Mouse (Mus musculus) brown adipose tissue, adult 24 weeks (tissue): ENCODE results near the gene Dock8. TPM values are rescaled to one million over a fixed set of nuclear protein-coding genes. Genes with fewer than 3 reads are reported as not detected.

Experiments
- H3K27ac ChIP-seq: fragments of 200-500 bp; replicated peaks from 2 replicates; pipeline ENCODE4 v1.5.1; 2012; ENCODE audit warnings: low read depth, mild to moderate bottlenecking, low read length
- H3K4me1 ChIP-seq: fragments of 200-500 bp; 2 replicates; pipeline ENCODE4 v1.6.1; 2012; ENCODE audit warnings: low read length, mixed read lengths; ENCODE audit not compliant: control insufficient read depth, insufficient read depth, insufficient read length
- H3K4me3 ChIP-seq: fragments of 200-500 bp; 2 replicates; pipeline ENCODE4 v1.5.1; 2012; ENCODE audit warnings: low read depth, mild to moderate bottlenecking, low read length, moderate library complexity; ENCODE audit not compliant: insufficient read depth
- polyA plus RNA-seq: library from polyadenylated mRNA; stranded (reverse); fragments of >200 nt; gene quantifications from 2 replicates; pipeline ENCODE4 v1.2.4, GENCODE M21; 2012; ENCODE audit not compliant: missing spikeins, insufficient read depth, insufficient read length

The Dock8 gene
- polyA plus RNA-seq, 1 experiment, result 42.3 TPM

- no peaks in the 10 kb centered on the region for H3K4me1 ChIP-seq
- no peak overlapping the region for H3K27ac ChIP-seq
These were observed 63.5 kb downstream of the Dock8 start for GRCm38 (mm10) chr19:25062857-25063240.

DNA sequence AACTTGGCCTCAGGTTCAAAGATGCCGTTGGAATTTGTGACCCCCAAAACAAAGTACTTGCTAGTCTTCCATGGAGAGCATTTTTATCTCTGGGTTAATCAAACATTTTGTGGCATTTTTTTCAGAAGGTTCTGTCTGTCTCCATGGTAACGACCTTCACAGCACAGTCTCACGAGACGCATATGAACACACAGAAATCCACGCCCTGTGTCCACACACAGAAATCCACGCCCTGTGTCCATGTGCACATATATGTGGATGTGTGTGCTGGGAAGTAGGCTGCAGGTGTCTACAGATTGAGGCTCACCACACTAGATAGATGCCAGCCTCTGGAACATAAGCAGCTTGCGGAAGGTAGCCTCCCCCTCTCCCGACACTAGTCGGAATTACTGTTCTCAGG lies 66.9 kb downstream of the Dock8 start:
- Histone ChIP-seq H3K4me3 (no peak overlapping the region), H3K27ac (no peak overlapping the region)

More at GRCm38 (mm10) chr19:25062857-25063240, 63.5 kb downstream of the Dock8 start:
- no peak overlapping the region for H3K4me3 ChIP-seq

GRCm38 (mm10) chr19:25068518-25068917 lies 69.2 kb downstream of the Dock8 start:
- Histone ChIP-seq H3K4me1 (no peaks in the 10 kb centered on the region), H3K4me3 (no peak overlapping the region), H3K27ac (no peak overlapping the region)

More for the DNA sequence above, 66.9 kb downstream of the Dock8 start:
- H3K4me1 ChIP-seq, result no peaks in the 10 kb centered on the region

DNA sequence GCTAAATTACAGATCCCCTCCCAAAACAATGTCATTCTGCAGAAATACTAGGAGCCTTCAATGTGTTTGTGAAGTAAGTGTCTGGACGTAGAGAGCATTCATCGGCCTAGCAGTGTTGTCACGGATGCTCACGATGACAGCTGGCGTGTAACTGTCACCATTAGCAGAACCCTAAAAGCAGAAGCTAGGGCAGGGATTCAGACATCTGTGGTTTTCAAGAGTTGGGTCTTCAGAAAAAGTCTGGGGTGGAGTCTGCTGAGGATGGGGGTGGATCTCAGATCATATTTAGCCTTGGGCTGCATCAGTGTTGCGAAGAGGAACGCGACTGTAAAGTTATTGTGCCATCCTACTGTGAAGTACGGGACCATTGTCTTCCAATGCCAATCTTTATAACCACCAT lies 73.2 kb downstream of the Dock8 start:
- Histone ChIP-seq H3K4me3 (no peak overlapping the region), H3K4me1 (no peaks in the 10 kb centered on the region), H3K27ac (no peak overlapping the region)

GRCm38 (mm10) chr19:25074741-25075140 lies 75.4 kb downstream of the Dock8 start:
- no peaks in the 10 kb centered on the region for H3K4me1 ChIP-seq
- no peak overlapping the region for H3K27ac ChIP-seq
- no peak overlapping the region for H3K4me3 ChIP-seq

GRCm38 (mm10) chr19:25077636-25078035 lies 78.3 kb downstream of the Dock8 start:
- H3K4me1 ChIP-seq, result no peaks in the 10 kb centered on the region
- no peak overlapping the region for H3K4me3 ChIP-seq
- H3K27ac ChIP-seq, result no peak overlapping the region

DNA sequence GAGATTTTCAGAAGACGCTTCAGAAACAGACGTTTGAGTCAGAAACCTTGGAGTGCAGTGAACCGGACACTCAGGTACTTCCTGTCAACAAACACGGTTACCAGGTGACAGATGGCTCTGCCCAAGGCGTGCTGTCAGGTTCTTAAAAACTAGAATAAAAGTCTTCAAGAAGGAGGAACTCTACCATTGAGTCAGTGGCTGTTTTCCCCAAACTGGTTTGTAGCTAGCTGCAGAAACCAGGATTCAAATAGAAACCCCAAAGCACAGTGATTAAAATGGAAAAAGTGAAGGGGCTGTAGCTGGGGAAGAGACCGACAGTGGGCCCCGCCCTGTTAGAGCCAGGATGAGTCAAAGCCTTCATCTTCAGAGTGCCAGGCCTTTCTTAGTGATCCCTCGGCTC lies 78.8 kb downstream of the Dock8 start:
- Histone ChIP-seq H3K27ac (no peak overlapping the region), H3K4me1 (no peaks in the 10 kb centered on the region)

DNA sequence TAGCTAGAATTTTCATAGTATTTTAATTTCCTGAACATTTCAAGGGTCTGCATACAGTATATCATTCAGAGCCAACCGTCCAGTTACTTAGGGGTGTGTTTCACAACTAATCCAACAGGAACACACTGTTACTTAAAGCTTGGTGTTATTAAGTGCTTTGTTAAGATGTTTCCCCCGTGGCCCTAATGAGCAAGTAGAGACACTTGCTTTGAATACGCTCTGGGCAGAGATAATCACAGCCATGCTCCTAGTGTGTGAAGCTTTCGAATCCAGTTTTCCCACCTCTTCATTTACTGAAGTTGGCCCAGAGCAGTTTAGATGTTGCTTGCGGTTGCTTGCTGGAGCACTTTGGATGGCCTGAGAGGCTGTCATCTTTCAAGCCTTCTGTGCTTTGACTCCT lies 80.8 kb downstream of the Dock8 start:
- Histone ChIP-seq H3K27ac (no peak overlapping the region), H3K4me1 (no peaks in the 10 kb centered on the region), H3K4me3 (no peak overlapping the region)

More for the DNA sequence above, 78.8 kb downstream of the Dock8 start:
- H3K4me3 ChIP-seq, result no peak overlapping the region

GRCm38 (mm10) chr19:25082839-25083238 lies 83.5 kb downstream of the Dock8 start:
- no peaks in the 10 kb centered on the region for H3K4me1 ChIP-seq
- no peak overlapping the region for H3K4me3 ChIP-seq
- H3K27ac ChIP-seq, result no peak overlapping the region

DNA sequence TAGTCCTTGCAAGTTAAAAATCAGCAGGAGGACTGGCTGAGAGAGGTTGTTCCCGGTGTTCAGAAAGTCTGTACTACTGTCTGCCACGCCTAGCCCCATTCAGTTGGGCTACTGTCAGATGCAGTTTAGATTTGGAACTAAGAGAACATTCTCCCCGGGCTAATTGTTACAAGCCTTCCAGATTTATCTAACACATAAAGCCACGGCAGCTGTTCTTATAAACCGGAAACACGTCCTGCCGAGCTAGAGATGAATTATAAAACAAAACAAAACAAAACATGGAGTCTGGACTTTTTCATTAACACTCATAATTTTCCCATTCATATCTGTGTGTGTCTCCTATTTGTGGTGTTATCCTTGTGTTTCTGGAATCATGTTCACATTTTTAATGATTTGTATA lies 87.8 kb downstream of the Dock8 start:
- no peaks in the 10 kb centered on the region for H3K4me1 ChIP-seq
- H3K4me3 ChIP-seq, result no peak overlapping the region
- H3K27ac ChIP-seq, result no peak overlapping the region

GRCm38 (mm10) chr19:25089746-25090145 lies 90.4 kb downstream of the Dock8 start:
- H3K27ac ChIP-seq, result no peak overlapping the region
- H3K4me3 ChIP-seq, result no peak overlapping the region
- no peaks in the 10 kb centered on the region for H3K4me1 ChIP-seq

DNA sequence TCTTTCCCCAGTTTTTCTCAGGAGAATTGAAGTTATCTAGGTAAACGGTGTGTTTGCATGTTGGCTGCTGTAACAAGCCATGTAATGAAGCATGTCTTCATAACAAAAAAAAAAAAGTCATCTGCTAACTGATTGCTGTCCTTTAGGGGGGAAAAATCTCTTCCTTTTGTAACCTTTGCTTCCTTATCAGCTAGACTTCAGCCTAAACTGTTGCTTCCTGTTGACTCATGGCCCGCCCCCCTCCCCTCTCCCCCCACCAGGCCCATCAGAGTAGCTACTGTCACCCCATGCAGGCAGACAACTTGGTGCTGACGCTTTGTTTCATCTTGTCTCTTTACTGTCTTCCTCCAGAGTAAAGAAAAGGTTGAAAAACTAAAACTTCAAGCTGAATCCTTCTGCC lies 95.8 kb downstream of the Dock8 start:
- H3K4me3 ChIP-seq, result no peak overlapping the region
- no peak overlapping the region for H3K27ac ChIP-seq

DNA sequence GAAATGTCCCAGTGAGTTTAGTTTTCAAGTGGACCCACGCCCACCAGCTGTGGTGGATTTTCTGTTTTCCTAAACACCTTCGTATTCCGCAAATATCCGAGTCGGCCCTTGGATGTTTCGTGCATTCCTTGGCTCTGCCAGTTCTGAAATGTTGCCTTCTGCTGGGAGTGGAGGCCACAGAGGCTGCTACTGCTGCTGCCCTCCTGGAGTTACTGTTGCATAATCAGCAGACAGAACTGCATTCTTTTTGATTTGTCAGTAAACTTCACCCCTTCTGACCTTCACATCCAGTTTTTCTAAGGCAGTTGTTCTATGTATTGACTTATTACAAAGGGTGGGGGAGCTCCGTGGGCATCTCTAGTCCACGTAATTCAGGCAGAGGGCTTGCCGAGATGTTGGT lies 97.0 kb downstream of the Dock8 start:
- H3K4me3 ChIP-seq, result no peak overlapping the region
- peaks cover 6% of the 10 kb centered on the region for H3K4me1 ChIP-seq
- peak overlapping the region; percentile 5; the same call in 1 of the 2 replicates for H3K27ac ChIP-seq

More for the DNA sequence above, 95.8 kb downstream of the Dock8 start:
- peaks cover 6% of the 10 kb centered on the region for H3K4me1 ChIP-seq

- no peak overlapping the region for H3K4me3 ChIP-seq
- no peak overlapping the region for H3K27ac ChIP-seq
These were observed 97.7 kb downstream of the Dock8 start for GRCm38 (mm10) chr19:25096986-25097385.

GRCm38 (mm10) chr19:25097506-25097905 lies 98.2 kb downstream of the Dock8 start:
- Histone ChIP-seq H3K4me3 (no peak overlapping the region), H3K4me1 (peaks cover 6% of the 10 kb centered on the region), H3K27ac (no peak overlapping the region)

More at GRCm38 (mm10) chr19:25096986-25097385, 97.7 kb downstream of the Dock8 start:
- H3K4me1 ChIP-seq, result peaks cover 6% of the 10 kb centered on the region

- Histone ChIP-seq H3K4me1 (peaks cover 6% of the 10 kb centered on the region), H3K4me3 (no peak overlapping the region), H3K27ac (no peak overlapping the region)
These were observed 98.6 kb downstream of the Dock8 start for GRCm38 (mm10) chr19:25097951-25098350.

GRCm38 (mm10) chr19:25098941-25099340 lies 99.6 kb downstream of the Dock8 start:
- Histone ChIP-seq H3K27ac (no peak overlapping the region), H3K4me3 (no peak overlapping the region), H3K4me1 (peaks cover 6% of the 10 kb centered on the region)
